Mouse (Mus musculus) liver, adult 2 months (tissue): ENCODE data around the gene Fhit. TPM values are rescaled to one million over a fixed set of nuclear protein-coding genes. Genes with fewer than 3 reads are reported as not detected.

Experiments
- DNase-seq: peaks from one replicate; pipeline ENCODE4 v3.0.0-alpha.2; 2011; ENCODE audit warnings: low read depth, low spot score; ENCODE audit errors: extremely low read depth
- H3K27ac ChIP-seq: fragments of 200-500 bp; replicated peaks from 2 replicates; pipeline ENCODE4 v1.5.1; 2012; ENCODE audit warnings: low read depth, mild to moderate bottlenecking, control low read depth, inconsistent platforms, low read length; ENCODE audit not compliant: insufficient read depth
- H3K27me3 ChIP-seq: fragments of 200-500 bp; 2 replicates; pipeline ENCODE4 v1.6.1; 2012; ENCODE audit warnings: mild to moderate bottlenecking, moderate library complexity, low read length, inconsistent platforms; ENCODE audit not compliant: control insufficient read depth, insufficient read depth
- H3K36me3 ChIP-seq: fragments of 200-500 bp; 2 replicates; pipeline ENCODE4 v1.6.1; 2012; ENCODE audit warnings: low read length, inconsistent platforms; ENCODE audit not compliant: control insufficient read depth, insufficient read depth
- H3K4me1 ChIP-seq: fragments of 200-500 bp; 2 replicates; pipeline ENCODE4 v1.6.1; 2011; ENCODE audit warnings: low read length; ENCODE audit not compliant: control insufficient read depth, insufficient read depth
- H3K4me3 ChIP-seq: fragments of 200-500 bp; 2 replicates; pipeline ENCODE4 v1.5.1; 2011; ENCODE audit warnings: low read depth, mild to moderate bottlenecking, control low read depth, low read length, moderate library complexity; ENCODE audit not compliant: insufficient read depth
- H3K79me2 ChIP-seq: fragments of 200-500 bp; 2 replicates; pipeline ENCODE4 v1.6.1; 2012; ENCODE audit warnings: inconsistent platforms, mild to moderate bottlenecking, low read length, moderate library complexity; ENCODE audit not compliant: control insufficient read depth, insufficient read depth
- H3K9ac ChIP-seq: fragments of 200-500 bp; 2 replicates; pipeline ENCODE4 v1.6.1; 2012; ENCODE audit warnings: low read depth, mild to moderate bottlenecking, control low read depth, inconsistent platforms, low read length
- CTCF ChIP-seq: fragments of 200-500 bp; IDR thresholded peaks from 2 replicates; pipeline ENCODE4 v1.5.1; 2011; ENCODE audit warnings: low read depth, low read length, control low read depth
- POLR2A ChIP-seq: fragments of 200-500 bp; IDR thresholded peaks from 2 replicates; pipeline ENCODE4 v1.6.1; 2011; ENCODE audit warnings: low read length, control low read depth; ENCODE audit not compliant: insufficient read depth; ENCODE audit errors: extremely low read depth
- WGBS: fragments of 180-500 bp; shearing (Covaris S2); methylation state at CpG from one replicate; pipeline ENCODE4 v1.1.7; 2018; 5-methylcytosine and 5-hydroxymethylcytosine counted together
- polyA plus RNA-seq: library from polyadenylated mRNA; depleted of rRNA; stranded (reverse); fragments of >200 nt; gene quantifications from 2 replicates; pipeline ENCODE4 v1.2.3, GENCODE M21; 2012
- total RNA-seq: library from RNA; depleted of rRNA; stranded (reverse); fragments of >200 nt; gene quantifications from 2 replicates; pipeline ENCODE4 v1.2.3, GENCODE M21; 2014

The Fhit gene
- total and polyA plus RNA-seq, 2 experiments, result 7.6 to 7.8 TPM

- H3K27ac ChIP-seq, result no peak overlapping the region
- no peaks in the 10 kb centered on the region for H3K36me3 ChIP-seq
- no peak for TF ChIP-seq CTCF
- no peak for TF ChIP-seq POLR2A
- WGBS, result 46% methylated on average over 5 of the region's 5 CpGs
- H3K4me3 ChIP-seq, result no peak overlapping the region
- peak; percentile 58 for DNase-seq
- H3K79me2 ChIP-seq, result no peaks in the 10 kb centered on the region
- no peak overlapping the region for H3K9ac ChIP-seq
- H3K27me3 ChIP-seq, result no peaks in the 10 kb centered on the region
- peaks cover 2% of the 10 kb centered on the region; the same call in 1 of the 2 replicates for H3K4me1 ChIP-seq
These were observed 793.8 kb downstream of the Fhit start for GRCm38 (mm10) chr14:10367783-10368680.

DNA sequence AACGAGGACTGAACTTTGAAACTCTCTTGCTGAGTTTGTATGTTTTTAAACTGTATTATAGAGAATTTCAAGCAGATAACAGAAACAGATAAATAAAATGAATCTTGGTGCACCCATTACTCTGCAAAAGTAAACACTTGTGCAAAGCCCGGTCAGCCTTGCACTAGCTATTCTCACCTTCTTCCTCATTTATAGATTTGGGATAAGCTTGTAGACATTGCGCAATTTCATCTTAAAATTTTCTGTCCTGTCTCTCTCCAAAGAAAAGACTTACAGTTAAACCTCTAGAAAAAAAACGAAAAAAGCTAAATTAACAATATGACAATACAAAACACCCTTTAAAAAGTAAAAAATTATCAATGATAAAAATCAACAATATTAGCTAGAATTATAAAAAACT, 795.0 kb downstream of the Fhit start:
- Histone ChIP-seq H3K79me2 (no peaks in the 10 kb centered on the region), H3K27ac (no peak overlapping the region), H3K4me1 (peaks cover 2% of the 10 kb centered on the region; the same call in 1 of the 2 replicates), H3K36me3 (no peaks in the 10 kb centered on the region), H3K9ac (no peak overlapping the region), H3K27me3 (no peaks in the 10 kb centered on the region), H3K4me3 (no peak overlapping the region)
- 91% methylated on average over 4 of the region's 4 CpGs for WGBS
- DNase-seq, result no peak
- no peak for TF ChIP-seq POLR2A
- TF ChIP-seq CTCF, result no peak

DNA sequence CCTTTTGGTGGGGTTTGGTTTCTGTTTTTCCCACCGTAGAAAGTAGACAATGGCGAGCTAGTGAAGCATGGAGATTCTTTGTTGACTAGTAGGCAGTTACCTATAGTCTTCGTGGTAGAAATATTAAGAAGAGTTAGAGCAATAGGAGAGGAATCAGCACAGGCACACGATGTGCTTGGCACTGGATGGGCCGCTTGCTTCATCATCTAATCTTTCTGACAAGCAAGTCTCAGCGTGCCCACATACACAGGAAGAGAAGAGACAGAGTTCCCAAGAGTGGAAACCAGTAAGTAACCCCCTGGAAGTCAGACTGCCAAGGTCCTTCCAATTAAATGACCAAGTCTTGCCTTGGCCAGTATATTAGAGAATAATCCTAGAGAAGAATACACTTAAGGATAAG, 797.6 kb downstream of the Fhit start:
- H3K27ac ChIP-seq, result no peak overlapping the region
- no peaks in the 10 kb centered on the region for H3K27me3 ChIP-seq
- H3K36me3 ChIP-seq, result no peaks in the 10 kb centered on the region
- DNase-seq, result no peak
- H3K9ac ChIP-seq, result no peak overlapping the region
- TF ChIP-seq CTCF, result no peak
- no peak for TF ChIP-seq POLR2A
- H3K4me1 ChIP-seq, result peaks cover 2% of the 10 kb centered on the region; the same call in 1 of the 2 replicates
- no peak overlapping the region for H3K4me3 ChIP-seq
- WGBS, result 88% methylated on average over 6 of the region's 6 CpGs
- no peaks in the 10 kb centered on the region for H3K79me2 ChIP-seq

GRCm38 (mm10) chr14:10363306-10363705, 798.5 kb downstream of the Fhit start:
- H3K4me1 ChIP-seq, result peaks cover 2% of the 10 kb centered on the region; the same call in 1 of the 2 replicates
- WGBS, result 76% methylated on average over 1 of the region's 1 CpGs
- H3K27me3 ChIP-seq, result no peaks in the 10 kb centered on the region
- no peak for DNase-seq
- no peak overlapping the region for H3K4me3 ChIP-seq
- no peak overlapping the region for H3K27ac ChIP-seq
- H3K36me3 ChIP-seq, result no peaks in the 10 kb centered on the region
- no peak for TF ChIP-seq CTCF
- no peak for TF ChIP-seq POLR2A
- no peaks in the 10 kb centered on the region for H3K79me2 ChIP-seq
- H3K9ac ChIP-seq, result no peak overlapping the region

GRCm38 (mm10) chr14:10345905-10346304, 815.9 kb downstream of the Fhit start:
- no peak overlapping the region for H3K27ac ChIP-seq
- H3K36me3 ChIP-seq, result no peaks in the 10 kb centered on the region
- DNase-seq, result no peak
- no peak overlapping the region for H3K9ac ChIP-seq
- TF ChIP-seq CTCF (no peak), POLR2A (no peak)
- no peaks in the 10 kb centered on the region for H3K4me1 ChIP-seq
- H3K27me3 ChIP-seq, result no peaks in the 10 kb centered on the region
- no peak overlapping the region for H3K4me3 ChIP-seq
- H3K79me2 ChIP-seq, result no peaks in the 10 kb centered on the region

GRCm38 (mm10) chr14:10344064-10344463, 817.8 kb downstream of the Fhit start:
- no peak overlapping the region for H3K27ac ChIP-seq
- no peaks in the 10 kb centered on the region for H3K27me3 ChIP-seq
- no peaks in the 10 kb centered on the region for H3K4me1 ChIP-seq
- H3K79me2 ChIP-seq, result no peaks in the 10 kb centered on the region
- 84% methylated on average over 1 of the region's 1 CpGs for WGBS
- no peak overlapping the region for H3K9ac ChIP-seq
- H3K36me3 ChIP-seq, result no peaks in the 10 kb centered on the region
- no peak for DNase-seq
- H3K4me3 ChIP-seq, result no peak overlapping the region
- no peak for TF ChIP-seq POLR2A
- TF ChIP-seq CTCF, result no peak
